14 mouse cellular contexts compared by ENCODE assay signal in genomic region chr17:86648856-86649435, GRCm38 (mm10).
"Had no signal": no experiment of that assay in that cellular context is flagged by ENCODE, and none has a peak within 500 bp of the region (broad histone marks: within the 10 kb centered on the region; RNA-seq: fewer than 3 reads in every experiment).

No protein-coding gene starts in this region.

- H3K27me3 ChIP-seq: limb, embryonic 13.5 days; liver, embryonic 12.5 days; liver, embryonic 15.5 days; midbrain, embryonic 12.5 days; midbrain, embryonic 15.5 days; neural tube, embryonic 13.5 days had no signal

- H3K4me2 ChIP-seq: limb, embryonic 13.5 days; liver, embryonic 12.5 days; liver, embryonic 15.5 days; midbrain, embryonic 12.5 days; midbrain, embryonic 15.5 days; neural tube, embryonic 13.5 days had no signal

- H3K36me3 ChIP-seq: limb, embryonic 10.5 days; limb, embryonic 13.5 days; liver, embryonic 12.5 days; liver, embryonic 15.5 days; midbrain, embryonic 12.5 days; midbrain, embryonic 15.5 days; neural tube, embryonic 13.5 days had no signal

- H3K4me3 ChIP-seq: limb, embryonic 10.5 days; limb, embryonic 13.5 days; liver, embryonic 12.5 days; liver, embryonic 15.5 days; midbrain, embryonic 12.5 days; midbrain, embryonic 15.5 days; neural tube, embryonic 13.5 days had no signal

- H3K27ac ChIP-seq: limb, embryonic 10.5 days; limb, embryonic 13.5 days; liver, embryonic 12.5 days; liver, embryonic 15.5 days; macrophage; midbrain, embryonic 12.5 days; midbrain, embryonic 15.5 days; neural tube, embryonic 13.5 days had no signal

- H3K9me3 ChIP-seq: limb, embryonic 10.5 days; limb, embryonic 13.5 days; liver, embryonic 12.5 days; liver, embryonic 15.5 days; midbrain, embryonic 12.5 days; midbrain, embryonic 15.5 days; neural tube, embryonic 13.5 days had no signal

- H3K9ac ChIP-seq: limb, embryonic 13.5 days; liver, embryonic 12.5 days; liver, embryonic 15.5 days; midbrain, embryonic 12.5 days; midbrain, embryonic 15.5 days; neural tube, embryonic 13.5 days had no signal

- ATAC-seq: liver, embryonic 12.5 days; midbrain, embryonic 15.5 days had no signal

- DNase-seq: kidney, adult 8-10 months; kidney, postnatal 14 days; kidney, postnatal 4 days; liver; lung, adult 2 months; thymus, postnatal 25 days had no signal

- H3K4me1 ChIP-seq: limb, embryonic 10.5 days; limb, embryonic 13.5 days; liver, embryonic 12.5 days; liver, embryonic 15.5 days; midbrain, embryonic 12.5 days; midbrain, embryonic 15.5 days; neural tube, embryonic 13.5 days had no signal
